Mouse (Mus musculus) hematopoietic stem cell, adult 5-6 weeks (primary cell): ENCODE data around the gene Lias. TPM values are rescaled to one million over a fixed set of nuclear protein-coding genes. Genes with fewer than 3 reads are reported as not detected.

ENCODE experiments used
- ATAC-seq, 2 experiments: fragments of 125-278 bp in 1 of 2; replicated peaks in 1 of 2; 2 replicates each; pipeline ENCODE4 v1.8.0; 2016 to 2017; ENCODE audit warnings: inconsistent platforms in 2 of 2, mild to moderate bottlenecking in 2 of 2, moderate number of reproducible peaks in 2 of 2, low read depth in 1 of 2, moderate TSS enrichment in 1 of 2; ENCODE audit not compliant: low FRiP score in 2 of 2, poor library complexity in 2 of 2, severe bottlenecking in 2 of 2, insufficient read depth in 1 of 2, low TSS enrichment in 1 of 2
- total RNA-seq: library from RNA; stranded (forward); fragments of 172-1452, 232-1000 nt; gene quantifications from 2 replicates; pipeline ENCODE4 v1.2.3, GENCODE M21; 2017

Gene Lias
- total RNA-seq, 1 experiment from 2014 or later = 59.2 TPM

DNA sequence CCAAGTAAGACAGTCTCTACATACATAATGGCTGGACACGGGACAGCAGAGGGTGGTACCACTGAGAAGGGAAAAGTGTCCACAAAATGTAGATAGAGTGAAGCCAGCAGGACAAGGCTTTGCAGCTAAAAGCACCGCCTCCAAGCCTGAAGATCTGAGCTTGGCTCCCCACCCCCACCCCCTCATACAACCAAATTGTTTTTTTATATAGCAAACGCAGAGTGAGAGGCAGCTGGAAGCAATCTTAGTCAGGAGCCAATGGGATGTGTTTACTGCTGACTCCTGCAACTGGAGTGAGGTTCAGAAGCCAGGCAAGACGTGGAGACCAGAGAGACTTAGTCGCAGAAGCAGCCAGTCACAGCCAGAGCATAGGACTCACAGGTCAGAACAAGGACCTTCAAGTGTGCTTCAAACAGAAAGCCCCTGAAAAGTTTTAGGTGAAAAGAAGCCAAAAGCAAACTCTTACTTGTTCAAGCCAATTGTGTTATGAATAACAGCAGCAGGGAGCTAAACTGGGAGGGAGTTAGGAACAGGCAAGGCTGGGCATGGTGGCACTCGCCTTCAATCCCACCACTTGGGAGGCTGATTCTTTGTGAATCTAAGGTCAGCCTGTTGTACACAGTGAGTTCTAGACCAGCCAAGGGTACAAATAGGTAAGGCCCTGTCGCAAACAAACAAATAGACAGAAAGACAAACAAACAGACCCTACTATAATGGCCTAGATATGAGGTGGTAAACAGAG is 66.0 kb downstream of the Lias start:
- no peak for ATAC-seq

DNA sequence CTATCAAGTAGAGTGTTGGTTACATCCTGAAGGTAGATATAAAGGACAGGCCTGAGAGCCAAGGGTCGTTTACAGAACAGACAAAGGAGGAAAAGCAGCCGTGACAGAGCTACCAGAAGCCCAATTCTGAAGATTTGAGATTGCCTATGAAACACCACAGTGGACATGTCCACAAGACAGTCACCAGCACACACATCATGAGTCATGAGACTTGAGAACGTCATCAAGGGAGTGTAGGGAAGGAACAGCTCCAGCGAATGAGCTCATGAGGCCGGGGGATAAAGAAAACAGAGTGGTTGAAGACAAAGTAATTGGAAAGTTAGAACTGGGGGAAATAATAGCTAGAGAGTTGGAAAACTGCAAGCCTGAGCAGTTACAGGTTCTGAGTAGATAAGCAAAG is 66.5 kb downstream of the Lias start:
- ATAC-seq = no peak

DNA sequence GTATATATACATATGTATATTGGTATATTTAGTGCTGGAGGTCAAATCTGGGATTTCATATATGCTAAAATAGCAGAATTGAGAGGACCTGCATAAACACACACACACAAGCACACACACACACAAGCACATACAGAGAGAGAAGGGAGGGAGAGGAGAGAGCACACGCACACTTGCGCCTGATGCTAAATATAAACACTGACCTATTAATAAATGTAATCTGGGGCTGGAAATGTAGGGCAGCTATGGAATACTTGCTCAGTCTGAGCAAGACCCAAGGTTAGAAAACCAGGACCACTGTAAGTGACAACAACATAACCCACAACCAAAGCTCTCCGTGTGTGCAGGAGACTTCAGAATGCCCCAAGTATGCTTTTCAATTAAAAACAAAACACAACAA is 68.2 kb downstream of the Lias start:
- no peak for ATAC-seq

Other genes starting within 250 kb of the Lias start
- 10.9 and 12.2 TPM in 2 replicates for gene Wdr19, start 191.8 kb upstream of the Lias start, total RNA-seq
- gene Rfc1, start 55.8 kb upstream of the Lias start, total RNA-seq = 128 and 149 TPM in 2 replicates
- not detected in 2 replicates for gene Klb, start 43.2 kb upstream of the Lias start, total RNA-seq
- 2,495 and 3,028 TPM in 2 replicates for gene Rpl9, start 53 bp upstream of the Lias start, total RNA-seq
- 24.6 and 41.0 TPM in 2 replicates for gene Ugdh, start 44.5 kb downstream of the Lias start, total RNA-seq
- gene Gm43552, start 101.3 kb downstream of the Lias start, total RNA-seq = not detected in 2 replicates
- 104 and 132 TPM in 2 replicates for gene Smim14, start 145.7 kb downstream of the Lias start, total RNA-seq
- 28.9 and 79.7 TPM in 2 replicates for gene Ube2k, start 145.7 kb downstream of the Lias start, total RNA-seq